Mouse (Mus musculus): ENCODE measurements around the gene Magt1.

DNA sequence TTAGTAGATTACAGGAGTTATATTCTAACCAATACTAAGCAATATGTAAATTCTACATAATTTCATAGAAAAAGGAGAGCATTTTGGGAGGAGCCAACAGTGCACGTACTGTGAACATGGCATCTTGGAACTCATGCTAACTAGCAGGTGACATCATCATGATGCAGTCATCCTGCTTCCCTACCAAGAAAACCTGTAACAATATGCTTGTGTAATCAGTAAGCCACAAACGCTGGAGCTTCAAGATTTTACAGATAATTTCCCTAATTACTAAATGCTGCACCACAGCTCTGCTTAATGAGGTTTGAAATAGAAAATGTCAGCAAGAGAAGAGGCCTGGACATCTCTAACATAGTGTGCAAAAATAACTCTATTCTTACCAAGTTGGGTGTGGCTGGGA, 24.0 kb upstream of the Magt1 start:
- no peak for TF ChIP-seq EP300 (IDR thresholded peaks at IDR 0.05)
- no peak for TF ChIP-seq CTCF (IDR thresholded peaks at IDR 0.05)
